Mouse (Mus musculus) urinary bladder, postnatal 25 days (tissue): ENCODE results near the gene Mtif3.
A peak's percentile ranks its signal among the peaks of the same experiment; 100 is the strongest.

Experiments used
- DNase-seq: peaks from one replicate; pipeline ENCODE4 v3.0.0; 2022; ENCODE audit warnings: low spot score

The Mtif3 gene

DNA sequence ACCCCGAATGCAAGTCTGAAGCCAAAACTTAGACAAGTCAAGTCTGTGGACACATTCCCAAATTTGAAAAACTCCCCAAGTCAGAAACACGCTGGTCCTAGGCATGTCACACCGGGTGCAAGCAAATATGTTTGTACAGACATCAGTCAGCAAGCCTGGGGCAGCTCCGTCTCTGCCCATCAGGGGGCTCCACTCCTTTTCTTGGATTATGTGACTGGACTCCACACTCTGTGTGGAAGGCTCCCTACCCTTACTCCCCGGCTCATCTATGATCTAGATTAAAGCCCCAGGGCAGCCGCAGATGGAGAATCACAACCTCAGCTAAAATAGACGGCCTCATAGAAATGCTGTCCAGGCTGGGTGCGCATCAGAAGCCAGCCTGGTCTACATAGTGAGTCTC lies 47.3 kb downstream of the Mtif3 start:
- DNase-seq, result no peak

DNA sequence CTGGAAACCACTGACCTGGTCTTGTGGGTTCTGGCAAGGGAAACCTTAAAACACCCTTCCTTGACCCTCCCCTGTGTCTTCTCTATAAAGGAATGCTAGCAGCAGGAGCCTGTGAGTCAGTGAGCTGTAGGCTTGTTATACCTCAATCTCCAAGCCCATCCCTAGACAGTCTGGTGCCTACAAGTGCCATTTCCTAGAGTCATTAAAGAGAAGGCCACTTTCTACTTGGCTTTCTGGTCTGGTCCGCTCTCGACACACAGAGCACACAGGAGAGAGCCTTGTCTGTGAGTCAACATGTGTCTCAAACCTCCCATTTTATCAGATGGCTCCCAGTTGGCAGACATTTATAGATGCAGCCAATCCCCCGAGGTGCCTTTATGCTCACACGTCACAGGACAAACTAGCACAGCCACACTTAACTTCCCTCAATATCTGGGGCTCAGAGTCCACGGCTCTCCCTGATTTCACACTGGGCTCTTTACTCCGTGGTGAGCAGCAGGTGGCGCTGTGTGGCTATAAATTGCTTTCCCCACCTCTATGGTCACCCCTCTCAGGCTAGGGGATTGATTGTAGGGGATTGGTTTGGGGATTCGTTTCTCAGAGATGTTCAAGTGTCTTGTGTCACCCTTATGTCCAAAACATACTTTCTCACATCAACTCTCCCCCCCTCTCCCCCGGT lies 49.4 kb downstream of the Mtif3 start:
- peak; percentile 64 for DNase-seq

DNA sequence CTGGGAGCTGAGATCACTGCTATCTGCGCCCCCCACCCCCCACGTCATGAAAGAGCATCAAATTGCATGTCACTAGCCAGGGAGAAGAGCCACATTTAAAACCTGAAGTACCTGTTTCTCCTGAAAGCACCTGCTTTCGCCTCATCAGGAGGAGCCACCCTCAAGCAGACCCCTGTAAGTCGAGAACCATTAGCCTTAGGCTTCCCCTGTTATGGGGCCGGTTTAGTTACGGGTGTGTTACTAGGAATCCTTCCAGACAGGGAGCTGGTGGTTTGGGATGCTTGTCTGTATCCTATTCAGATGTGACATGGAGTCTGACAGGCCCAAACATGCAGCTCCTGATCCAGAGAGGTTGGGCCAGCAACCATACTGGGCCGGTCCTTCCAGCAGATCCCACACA lies 50.2 kb downstream of the Mtif3 start:
- DNase-seq, result no peak

- DNase-seq, result no peak
Observed at GRCm38 (mm10) chr5:146912206-146912605, 51.4 kb downstream of the Mtif3 start.

DNA sequence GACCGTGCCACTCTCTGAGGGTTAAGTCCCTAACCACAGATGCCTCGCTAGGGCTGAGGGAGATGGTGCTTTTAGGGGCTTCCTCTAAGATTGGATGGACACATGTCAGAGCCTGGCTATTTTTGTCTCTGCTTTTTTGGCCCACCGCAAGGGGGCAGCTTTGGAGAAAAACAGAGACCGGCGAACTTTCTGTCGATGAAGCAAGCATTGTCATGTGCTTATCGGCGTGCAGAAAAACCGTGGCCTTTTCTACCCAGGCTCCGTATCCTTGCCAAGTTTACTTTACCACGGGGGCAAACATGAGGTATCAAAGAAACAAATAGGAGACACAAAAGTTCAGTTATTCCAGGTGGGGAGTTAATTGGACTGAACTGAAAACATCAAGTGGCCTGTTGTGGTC lies 55.0 kb downstream of the Mtif3 start:
- no peak for DNase-seq

- DNase-seq, result no peak
Observed at GRCm38 (mm10) chr5:146907533-146907932, 56.1 kb downstream of the Mtif3 start.

- DNase-seq, result peak; percentile 83
Observed at GRCm38 (mm10) chr5:146905486-146906172, 58.0 kb downstream of the Mtif3 start.

- peak; percentile 71 for DNase-seq
Observed at GRCm38 (mm10) chr5:146904404-146904803, 59.2 kb downstream of the Mtif3 start.
